Mouse (Mus musculus) retina, postnatal 7 days (tissue): ENCODE measurements at regions not wholly inside any gene's neighbourhood (a gene's known extent, or its start where the extent isn't known, plus 50 kb on each side); places are given as distances from the start of the nearest gene placed in this dataset.
A peak's percentile ranks its signal among the peaks of the same experiment; 100 is the strongest.

Source experiments
- DNase-seq: peaks from one replicate; pipeline ENCODE4 v3.0.0-alpha.2; 2012; ENCODE audit warnings: low read depth, low spot score

DNA sequence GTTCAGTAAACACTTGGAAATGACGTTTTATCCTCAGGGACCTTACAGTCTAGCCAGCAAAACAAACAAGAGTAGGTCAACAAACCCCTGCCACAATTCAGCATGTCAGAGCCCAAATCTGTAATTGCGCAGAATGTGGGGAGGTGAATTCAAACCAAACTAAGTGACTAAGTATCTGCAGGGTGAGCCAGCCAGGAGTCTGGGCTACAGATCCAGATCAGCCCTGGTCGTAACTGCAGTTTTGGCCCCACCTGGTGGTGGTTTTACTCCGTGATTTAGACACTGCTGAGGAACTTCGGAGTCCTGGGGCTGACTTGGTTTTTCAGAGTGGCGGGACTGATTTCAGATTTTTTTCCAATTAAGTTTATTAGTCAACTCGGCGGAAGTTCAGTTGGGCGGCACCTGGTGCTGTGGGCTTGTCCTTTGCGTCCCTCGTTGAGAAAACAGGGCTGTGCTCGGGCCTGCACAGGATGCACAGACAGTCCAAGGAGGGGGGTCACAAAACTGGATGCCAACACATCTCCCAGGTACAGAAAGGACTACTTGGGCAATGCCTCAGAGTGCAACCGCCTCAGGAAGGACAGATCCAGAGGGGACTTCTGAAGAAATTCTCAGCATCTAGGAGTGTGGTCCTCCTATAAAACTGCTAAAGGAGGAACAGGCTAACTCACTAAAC lies 107.6 kb upstream of the 1700066M21Rik start:
- DNase-seq: peak; percentile 39

DNA sequence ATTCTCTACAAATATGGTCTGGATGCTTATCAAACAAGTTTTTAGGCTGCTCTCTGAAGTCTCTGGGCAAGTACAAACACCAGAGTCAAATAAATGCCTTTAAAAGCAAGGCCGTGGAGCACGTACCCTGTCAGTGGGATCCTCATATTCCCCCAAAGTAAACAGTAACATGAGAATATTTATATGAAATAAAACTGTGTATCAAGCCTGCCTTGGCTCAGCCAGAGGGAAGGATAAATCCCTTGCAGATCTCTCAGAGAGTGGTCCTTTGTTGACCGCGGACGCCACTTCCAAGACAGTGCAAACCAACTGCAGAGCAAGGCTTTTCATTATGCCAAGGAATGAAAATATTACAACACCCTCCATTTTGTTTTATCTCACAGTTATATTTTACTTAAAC lies 104.8 kb upstream of the 1700066M21Rik start:
- DNase-seq: no peak

DNA sequence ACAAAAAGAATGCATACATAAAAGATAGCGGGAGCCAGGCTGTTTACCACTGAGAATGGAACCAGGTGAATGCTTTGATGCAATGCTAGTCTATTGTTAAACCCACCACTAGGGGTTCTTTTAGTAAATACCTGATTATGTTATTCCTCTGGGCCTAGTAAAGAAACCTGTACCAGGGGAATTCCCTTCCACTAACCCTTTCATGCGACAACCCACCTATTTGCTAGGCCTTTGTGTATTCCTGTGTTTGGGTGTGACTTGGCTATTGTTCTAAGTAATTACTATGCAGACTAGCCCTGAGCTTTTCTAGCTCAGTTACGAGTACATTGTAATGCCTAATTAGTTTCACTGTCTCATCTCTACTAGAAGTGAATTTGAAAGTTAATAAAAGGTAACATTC lies 95.9 kb upstream of the 1700066M21Rik start:
- no peak for DNase-seq

DNA sequence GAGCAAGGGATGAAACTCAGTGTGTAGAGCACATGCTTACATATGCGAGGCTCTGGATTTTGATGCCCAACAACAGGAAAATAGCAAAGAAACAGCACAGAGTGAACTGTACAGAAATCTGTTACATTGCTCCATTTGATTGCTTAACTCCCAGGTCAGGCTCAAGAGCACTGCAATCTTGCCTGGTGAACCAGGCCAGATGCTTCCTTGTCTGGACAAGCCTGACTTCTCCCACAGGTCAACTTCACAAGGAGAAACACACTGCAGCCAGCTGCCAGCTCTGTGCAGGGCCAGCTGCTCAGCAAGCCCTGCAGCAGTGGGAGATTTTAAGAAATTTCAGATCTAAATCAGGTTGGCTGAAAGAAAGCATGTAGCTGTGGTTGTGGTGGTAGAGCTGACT lies 81.2 kb upstream of the 1700066M21Rik start:
- no peak for DNase-seq

DNA sequence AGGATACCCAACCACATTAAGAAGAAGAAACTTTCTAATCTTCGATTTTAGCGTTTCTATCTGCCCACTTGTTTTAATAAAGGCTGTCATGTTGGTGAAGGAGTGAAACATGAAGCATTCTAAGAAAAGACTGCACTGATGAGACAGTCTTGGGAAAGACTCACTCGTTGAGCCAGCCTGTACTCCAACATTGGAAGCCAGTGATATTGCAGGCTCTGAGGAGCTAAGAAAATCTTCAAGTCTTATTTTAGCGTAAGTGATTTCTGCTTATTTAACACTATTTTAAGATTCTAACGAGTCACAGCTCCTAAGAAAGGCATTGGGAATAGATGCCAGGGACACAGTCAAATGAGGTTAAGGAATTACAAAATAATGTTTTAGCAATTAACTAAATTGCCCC lies 78.9 kb upstream of the 1700066M21Rik start:
- no peak for DNase-seq

DNA sequence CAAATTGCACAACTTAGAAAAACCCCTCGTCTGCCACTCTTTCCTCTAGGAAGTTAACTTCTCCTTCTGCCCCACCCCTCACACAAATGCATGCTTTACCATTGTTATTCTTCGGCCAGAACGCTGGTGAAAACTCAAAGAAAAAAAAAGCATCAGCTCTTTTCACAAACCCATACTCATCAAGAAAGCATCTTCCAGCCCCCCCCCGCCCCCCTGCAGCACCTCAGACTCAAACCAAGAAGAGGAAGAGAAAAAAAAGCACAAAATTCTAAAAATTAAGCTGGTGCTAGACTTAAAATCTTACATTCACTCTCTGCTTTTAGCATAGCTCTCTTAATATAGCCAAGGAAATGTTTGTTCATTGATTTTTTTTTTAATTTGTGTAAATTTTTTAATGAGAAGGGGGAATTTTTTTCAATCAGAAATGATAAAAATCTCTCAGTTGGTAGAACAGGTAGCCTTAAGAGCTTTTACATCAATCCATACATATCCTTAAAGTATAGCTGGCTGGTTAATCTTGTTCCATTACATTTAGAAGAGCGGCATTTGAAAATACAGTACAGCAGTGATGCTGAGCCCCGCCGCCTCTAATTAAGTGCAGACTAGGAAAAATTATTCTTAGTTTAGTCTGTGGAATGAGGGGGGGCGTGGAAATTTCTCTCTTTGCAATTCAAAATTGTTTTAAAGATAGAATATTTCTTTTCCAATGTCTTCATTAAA lies 76.0 kb upstream of the 1700066M21Rik start:
- no peak for DNase-seq

DNA sequence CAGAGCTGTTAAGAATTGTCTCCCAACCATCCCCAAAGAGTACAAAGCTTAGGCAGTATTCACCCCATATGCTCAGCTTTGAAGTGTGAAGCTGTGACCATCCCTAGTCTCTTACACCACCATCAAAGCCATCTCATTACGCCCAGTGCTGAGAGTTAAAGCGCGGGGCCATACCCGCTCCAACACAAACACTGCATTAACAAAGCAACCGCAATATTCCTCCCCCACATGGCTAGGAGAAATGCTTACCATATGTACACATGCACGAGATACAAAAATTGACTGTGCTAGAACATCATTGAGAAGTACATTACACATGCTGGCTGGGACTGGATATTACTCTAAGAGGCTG lies 75.5 kb upstream of the 1700066M21Rik start:
- DNase-seq: no peak

DNA sequence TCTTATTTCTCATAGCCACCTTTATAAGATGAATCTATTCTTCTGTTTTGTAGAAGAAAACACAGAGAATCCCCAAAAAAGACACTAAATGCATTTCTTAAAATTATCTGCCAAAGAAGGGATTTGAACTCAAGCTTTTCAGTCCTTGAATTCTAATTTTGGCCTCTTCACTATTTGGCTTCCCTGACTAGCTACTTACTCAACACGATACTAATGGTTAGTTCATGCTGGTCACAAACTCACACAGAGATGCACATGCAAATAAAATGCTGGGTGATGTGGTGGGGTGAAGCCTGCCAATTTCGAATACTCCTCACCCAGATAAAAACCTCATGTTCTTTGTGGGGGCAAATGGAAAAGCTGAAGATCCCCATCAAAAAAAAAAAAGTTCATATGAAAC lies 72.7 kb upstream of the 1700066M21Rik start:
- no peak for DNase-seq

DNA sequence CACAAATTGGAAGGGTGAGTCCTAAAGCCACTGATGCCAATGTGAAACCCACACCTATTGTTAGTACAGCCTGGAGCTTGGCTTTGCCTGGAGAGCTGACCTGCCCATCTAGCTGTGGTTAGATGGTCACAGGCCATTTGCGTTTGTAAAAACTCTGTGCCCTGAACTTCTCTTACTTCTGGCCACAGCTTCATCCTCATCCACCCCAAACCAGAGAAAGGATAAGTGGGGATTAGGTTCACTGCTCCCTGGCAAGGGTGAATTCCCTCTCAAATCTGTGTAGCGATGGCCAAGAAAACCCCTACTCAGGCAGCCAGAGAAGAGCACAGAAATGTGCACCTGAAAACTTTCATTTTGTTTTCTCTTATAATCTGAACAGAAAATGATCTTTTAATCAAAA lies 54.9 kb upstream of the 1700066M21Rik start:
- DNase-seq: no peak

DNA sequence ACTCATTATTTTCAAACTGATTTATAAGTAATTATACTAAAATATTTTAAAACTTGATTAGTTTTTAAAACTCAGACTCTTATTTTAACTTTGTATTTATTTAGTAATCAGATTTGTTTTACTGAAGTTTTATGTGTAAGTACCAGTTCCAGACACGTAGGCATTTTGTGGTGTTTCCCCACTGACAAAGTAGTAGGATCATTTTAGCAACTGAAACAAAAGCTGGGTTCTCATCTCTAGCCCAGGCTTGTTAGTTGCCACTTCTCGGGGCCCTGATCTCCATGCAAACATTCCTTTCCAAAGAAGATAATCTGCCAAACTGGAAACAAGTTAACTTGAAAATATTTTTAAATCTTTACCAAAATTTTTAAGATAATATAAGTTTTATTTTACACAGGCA lies 54.3 kb upstream of the 1700066M21Rik start:
- DNase-seq: no peak

DNA sequence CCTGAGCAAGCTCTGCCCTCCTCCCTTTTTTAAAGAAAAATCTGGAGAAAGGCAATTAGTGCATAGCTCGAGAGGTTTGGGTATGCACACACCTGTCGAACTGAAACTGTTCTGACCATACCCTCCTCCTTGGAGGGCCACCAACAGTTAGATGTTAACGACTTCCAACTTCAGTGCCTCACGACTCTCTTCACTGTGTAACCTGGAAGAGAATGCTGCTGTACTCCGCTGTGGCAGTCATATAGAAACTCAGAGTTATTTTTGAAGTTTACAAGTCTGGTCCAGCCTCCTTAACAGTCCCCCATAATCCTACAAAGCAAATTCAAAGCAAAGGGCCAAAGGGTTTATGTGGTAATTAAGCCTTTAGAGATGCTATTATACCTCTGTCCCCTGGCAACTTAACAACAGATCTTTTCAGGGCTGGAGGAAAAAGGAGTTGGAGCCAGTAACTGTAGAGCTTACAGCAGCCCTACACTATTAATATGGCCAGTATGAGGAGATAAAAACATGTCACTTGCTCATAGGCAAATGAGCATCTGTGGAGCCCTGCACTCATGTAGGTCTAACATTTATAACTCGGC lies 51.7 kb upstream of the 1700066M21Rik start:
- DNase-seq: no peak
